Mouse (Mus musculus) megakaryocyte, embryonic 14.5 days (primary cell): ENCODE measurements around the gene Ctrl.

Experiments
- FLI1 ChIP-seq: IDR thresholded peaks from 2 replicates; pipeline ENCODE4 v1.6.1; 2012; ENCODE audit warnings: low read length, inconsistent platforms, mixed read lengths
- GATA1 ChIP-seq: IDR thresholded peaks from 3 replicates; pipeline ENCODE4 v1.6.1; 2012; ENCODE audit warnings: mixed read lengths, low read length, inconsistent platforms, borderline replicate concordance

DNA sequence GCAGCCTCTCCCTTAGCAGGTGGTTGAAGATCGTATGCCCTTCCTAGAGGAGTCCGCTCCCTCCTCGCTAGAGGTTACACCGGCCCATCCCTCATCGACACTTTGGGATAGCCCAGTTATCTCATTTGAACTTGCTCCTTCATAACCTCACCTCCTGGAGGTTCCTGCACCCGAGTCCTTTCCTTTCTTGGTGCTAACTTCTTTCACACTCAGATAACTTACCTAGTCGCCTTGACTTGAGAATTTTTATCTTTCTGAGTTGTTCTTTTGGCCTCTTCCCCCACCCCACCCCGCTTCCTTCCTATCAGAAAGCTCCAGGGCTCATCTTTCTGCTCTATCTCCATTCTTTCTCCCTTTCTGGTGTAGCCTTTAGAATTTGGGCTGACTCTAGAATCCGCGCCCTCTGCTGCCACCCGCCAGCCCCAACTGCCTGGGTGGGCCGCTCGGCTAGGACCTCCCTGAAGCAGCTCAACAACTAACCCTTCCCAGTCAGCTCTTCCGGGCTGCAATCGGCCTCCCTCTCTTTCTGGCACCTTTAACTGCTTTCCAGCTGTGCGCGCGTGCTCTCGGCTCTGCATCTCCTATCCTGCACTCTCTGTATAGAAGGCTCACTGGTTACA, 33.1 kb upstream of the Ctrl start:
- TF ChIP-seq GATA1, result no peak
- no peak for TF ChIP-seq FLI1
